Mouse (Mus musculus) stomach, postnatal 0 days (tissue): Measurements from ENCODE around the gene B3gnt2. TPM values are rescaled to one million over a fixed set of nuclear protein-coding genes. Genes with fewer than 3 reads are reported as not detected.

Experiments used
- ATAC-seq: fragments of 200-750 bp; cut with Nextera tagmentation; 2 replicates; pipeline ENCODE4 v1.8.0; 2017; ENCODE audit not compliant: low FRiP score, low TSS enrichment
- DNase-seq: peaks from one replicate; pipeline ENCODE4 v3.0.0-alpha.2; 2016; ENCODE audit warnings: low spot score
- H3K27ac ChIP-seq: fragments of 300-500 bp; sonication (generic); replicated peaks from 2 replicates; pipeline ENCODE4 v1.5.1; 2014; ENCODE audit warnings: mild to moderate bottlenecking, control low read depth
- H3K27me3 ChIP-seq: fragments of 300-500 bp; sonication (generic); 2 replicates; pipeline ENCODE4 v1.6.1; 2014; ENCODE audit warnings: low read length; ENCODE audit not compliant: control insufficient read depth, insufficient read depth
- H3K36me3 ChIP-seq: fragments of 300-500 bp; sonication (generic); 2 replicates; pipeline ENCODE4 v1.6.1; 2014; ENCODE audit warnings: low read length, mixed read lengths; ENCODE audit not compliant: control insufficient read depth, insufficient read depth
- H3K4me1 ChIP-seq: fragments of 300-500 bp; sonication (generic); replicated peaks from 2 replicates; pipeline ENCODE4 v1.6.1; 2014; ENCODE audit warnings: antibody characterized with exemption; ENCODE audit not compliant: control insufficient read depth, insufficient read depth
- H3K4me2 ChIP-seq: fragments of 300-500 bp; sonication (generic); replicated peaks from 2 replicates; pipeline ENCODE4 v1.6.1; 2014; ENCODE audit warnings: low read depth, mild to moderate bottlenecking, control low read depth, moderate library complexity
- H3K4me3 ChIP-seq: fragments of 300-500 bp; sonication (generic); 2 replicates; pipeline ENCODE4 v1.5.1; 2014; ENCODE audit warnings: low read depth, low read length, control low read depth
- H3K9ac ChIP-seq: fragments of 300-500 bp; sonication (generic); 2 replicates; pipeline ENCODE4 v1.6.1; 2014; ENCODE audit warnings: mild to moderate bottlenecking, low read length, control low read depth, mixed read lengths
- H3K9me3 ChIP-seq: fragments of 300-500 bp; sonication (generic); 2 replicates; pipeline ENCODE4 v1.6.1; 2016; ENCODE audit warnings: low read length; ENCODE audit not compliant: control insufficient read depth
- CTCF ChIP-seq: IDR thresholded peaks from 2 replicates; pipeline ENCODE4 v1.5.1; 2016; ENCODE audit warnings: antibody characterized with exemption, low read depth, mild to moderate bottlenecking, moderate library complexity
- EP300 ChIP-seq: optimal IDR thresholded peaks from 2 replicates; pipeline ENCODE3; 2016; ENCODE audit warnings: antibody characterized with exemption
- WGBS: fragments of 180-500 bp; shearing (Covaris S2); extraction: QIAGEN DNeasy Blood & Tissue Kit; methylation state at CpG from one replicate; pipeline ENCODE4 v1.1.7; 2014; 5-methylcytosine and 5-hydroxymethylcytosine counted together
- polyA plus RNA-seq: library from polyadenylated mRNA; unstranded; fragments of >200 nt; fragmentation: Nextera tagmentation; extraction: Ambion mirVana; gene quantifications from 2 replicates; pipeline ENCODE4 v1.2.1, GENCODE M21; 2015

Gene B3gnt2
- polyA plus RNA-seq, 1 experiment from 2014 or later = 18.4 TPM

GRCm38 (mm10) chr11:22893075-22893474 lies 32.3 kb upstream of the B3gnt2 start:
- H3K4me1 ChIP-seq = no peaks in the 10 kb centered on the region
- 58% methylated on average over 3 of the region's 3 CpGs for WGBS
- H3K36me3 ChIP-seq = no peaks in the 10 kb centered on the region
- H3K4me3 ChIP-seq = no peak overlapping the region
- no peaks in the 10 kb centered on the region for H3K9me3 ChIP-seq
- no peak for DNase-seq
- no peak overlapping the region for H3K27ac ChIP-seq
- ATAC-seq = no peak
- TF ChIP-seq CTCF (no peak), EP300 (no peak)
- H3K4me2 ChIP-seq = no peak overlapping the region
- no peaks in the 10 kb centered on the region for H3K27me3 ChIP-seq
- no peak overlapping the region for H3K9ac ChIP-seq

- 49% methylated on average over 6 of the region's 6 CpGs for WGBS
- H3K9ac ChIP-seq = no peak overlapping the region
- DNase-seq (no peak), ATAC-seq (no peak)
- no peak overlapping the region for H3K4me3 ChIP-seq
- H3K9me3 ChIP-seq = no peaks in the 10 kb centered on the region
- no peaks in the 10 kb centered on the region for H3K27me3 ChIP-seq
- H3K27ac ChIP-seq = no peak overlapping the region
- H3K4me2 ChIP-seq = no peak overlapping the region
- no peaks in the 10 kb centered on the region for H3K36me3 ChIP-seq
- no peak for TF ChIP-seq EP300
- no peak for TF ChIP-seq CTCF
- H3K4me1 ChIP-seq = no peaks in the 10 kb centered on the region
Observed at GRCm38 (mm10) chr11:22892466-22892865, 31.7 kb upstream of the B3gnt2 start.

GRCm38 (mm10) chr11:22891876-22892275 lies 31.1 kb upstream of the B3gnt2 start:
- Histone ChIP-seq H3K4me1 (no peaks in the 10 kb centered on the region), H3K4me2 (no peak overlapping the region), H3K27ac (no peak overlapping the region), H3K27me3 (no peaks in the 10 kb centered on the region), H3K36me3 (no peaks in the 10 kb centered on the region), H3K9me3 (no peaks in the 10 kb centered on the region), H3K9ac (no peak overlapping the region), H3K4me3 (no peak overlapping the region)
- TF ChIP-seq CTCF = no peak
- TF ChIP-seq EP300 = no peak
- ATAC-seq (no peak; the same call in 1 of the 2 replicates), DNase-seq (no peak)
- WGBS = 86% methylated on average over 7 of the region's 7 CpGs

- no peak for TF ChIP-seq EP300
- no peak for TF ChIP-seq CTCF
- no peak overlapping the region for H3K4me3 ChIP-seq
- no peak overlapping the region for H3K4me2 ChIP-seq
- no peaks in the 10 kb centered on the region for H3K36me3 ChIP-seq
- no peak for DNase-seq
- 78% methylated on average over 9 of the region's 9 CpGs for WGBS
- no peaks in the 10 kb centered on the region for H3K27me3 ChIP-seq
- ATAC-seq = no peak
- no peaks in the 10 kb centered on the region for H3K9me3 ChIP-seq
- H3K9ac ChIP-seq = no peak overlapping the region
- H3K27ac ChIP-seq = no peak overlapping the region
- H3K4me1 ChIP-seq = no peaks in the 10 kb centered on the region
Observed at GRCm38 (mm10) chr11:22891242-22891641, 30.5 kb upstream of the B3gnt2 start.

- H3K4me2 ChIP-seq = no peak overlapping the region
- no peaks in the 10 kb centered on the region for H3K4me1 ChIP-seq
- DNase-seq (no peak), ATAC-seq (no peak)
- no peak overlapping the region for H3K4me3 ChIP-seq
- no peak overlapping the region for H3K27ac ChIP-seq
- H3K36me3 ChIP-seq = no peaks in the 10 kb centered on the region
- no peaks in the 10 kb centered on the region for H3K9me3 ChIP-seq
- no peaks in the 10 kb centered on the region for H3K27me3 ChIP-seq
- no peak for TF ChIP-seq CTCF
- TF ChIP-seq EP300 = no peak
- 95% methylated on average over 3 of the region's 3 CpGs for WGBS
- H3K9ac ChIP-seq = no peak overlapping the region
Observed at GRCm38 (mm10) chr11:22889224-22889623, 28.5 kb upstream of the B3gnt2 start.

- H3K36me3 ChIP-seq = no peaks in the 10 kb centered on the region
- ATAC-seq = no peak
- 68% methylated on average over 4 of the region's 4 CpGs for WGBS
- no peaks in the 10 kb centered on the region for H3K27me3 ChIP-seq
- H3K4me2 ChIP-seq = no peak overlapping the region
- no peak overlapping the region for H3K27ac ChIP-seq
- no peak overlapping the region for H3K4me3 ChIP-seq
- no peak overlapping the region for H3K9ac ChIP-seq
- no peaks in the 10 kb centered on the region for H3K4me1 ChIP-seq
- no peaks in the 10 kb centered on the region for H3K9me3 ChIP-seq
- no peak for TF ChIP-seq CTCF
- TF ChIP-seq EP300 = no peak
- DNase-seq = no peak
Observed at GRCm38 (mm10) chr11:22886991-22887390, 26.2 kb upstream of the B3gnt2 start.
